28 mouse cellular contexts compared by ENCODE assay signal in the genomic region with DNA sequence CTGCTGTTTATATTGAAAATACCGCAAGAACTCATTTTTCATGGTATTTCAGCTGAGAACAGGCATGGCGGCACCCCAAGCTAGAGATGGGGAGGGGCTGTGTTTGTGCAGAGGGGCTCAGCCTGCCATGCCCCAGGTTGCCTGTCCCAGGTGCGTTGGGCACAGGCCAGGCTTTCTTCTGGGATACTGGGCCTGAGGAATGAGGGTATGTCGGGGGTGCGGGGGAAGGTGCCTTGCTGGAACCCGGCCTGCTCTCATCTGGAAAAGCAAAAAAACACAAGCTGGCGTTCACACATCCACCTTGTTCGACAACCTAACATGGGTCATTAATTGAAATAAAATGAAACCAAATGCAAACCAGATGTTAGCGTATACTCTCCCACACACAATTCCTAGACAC.
A peak's percentile ranks its signal among the peaks of the same experiment; 100 is the strongest.
DNase-seq lines count a peak whose midpoint lies in the region; ATAC-seq lines count a peak whose summit lies in the region.
"Had no signal": no experiment of that assay in that cellular context is flagged by ENCODE, and none has a peak within 500 bp of the region (broad histone marks: within the 10 kb centered on the region; RNA-seq: fewer than 3 reads in every experiment).

No protein-coding gene starts in this region.

- H3K9me3 ChIP-seq in kidney, embryonic 14.5 days (ENCODE audit: control insufficient read depth, low read length), result no peaks in the 10 kb centered on the region
- no peaks in the 10 kb centered on the region for H3K9me3 ChIP-seq in embryonic facial prominence, embryonic 14.5 days (ENCODE audit: control insufficient read depth, low read length)
- no peaks in the 10 kb centered on the region for H3K9me3 ChIP-seq in limb, embryonic 11.5 days (ENCODE audit: control insufficient read depth, low read length)
- no peaks in the 10 kb centered on the region for H3K9me3 ChIP-seq in hindbrain, embryonic 10.5 days
- H3K9me3 ChIP-seq: forebrain, embryonic 13.5 days; hindbrain, embryonic 13.5 days; liver, embryonic 13.5 days; megakaryocyte, embryonic 14.5 days; midbrain, embryonic 12.5 days; neural tube, embryonic 15.5 days had no signal

- H3K4me1 ChIP-seq in kidney, embryonic 14.5 days (ENCODE audit: control insufficient read depth, insufficient read depth, low read length), result peaks cover 4% of the 10 kb centered on the region
- no peaks in the 10 kb centered on the region; the same call in 1 of the 2 replicates for H3K4me1 ChIP-seq in embryonic facial prominence, embryonic 14.5 days (ENCODE audit: control insufficient read depth, insufficient read depth, low read length)
- peaks cover 11% of the 10 kb centered on the region; the same call in 1 of the 2 replicates for H3K4me1 ChIP-seq in limb, embryonic 11.5 days (ENCODE audit: control insufficient read depth, insufficient read depth, low read length)
- peaks cover 7% of the 10 kb centered on the region for H3K4me1 ChIP-seq in hindbrain, embryonic 10.5 days (replicated peaks)
- H3K4me1 ChIP-seq: forebrain, embryonic 13.5 days; liver, embryonic 13.5 days; midbrain, embryonic 12.5 days had no signal

- no peaks in the 10 kb centered on the region for H3K36me3 ChIP-seq in kidney, embryonic 14.5 days (ENCODE audit: control insufficient read depth, insufficient read depth, low read length)
- no peaks in the 10 kb centered on the region for H3K36me3 ChIP-seq in embryonic facial prominence, embryonic 14.5 days (ENCODE audit: control insufficient read depth, insufficient read depth, low read length)
- no peaks in the 10 kb centered on the region for H3K36me3 ChIP-seq in limb, embryonic 11.5 days (ENCODE audit: control insufficient read depth, insufficient read depth, low read length)
- no peaks in the 10 kb centered on the region for H3K36me3 ChIP-seq in hindbrain, embryonic 10.5 days
- H3K36me3 ChIP-seq: hindbrain, embryonic 13.5 days; liver, embryonic 13.5 days; midbrain, embryonic 12.5 days; neural tube, embryonic 15.5 days had no signal

- H3K27ac ChIP-seq in kidney, embryonic 14.5 days (ENCODE audit: low read depth, low read length), result no peak overlapping the region
- H3K27ac ChIP-seq in embryonic facial prominence, embryonic 14.5 days (replicated peaks; ENCODE audit: low read depth, low read length), result no peak overlapping the region
- H3K27ac ChIP-seq in limb, embryonic 11.5 days (replicated peaks; ENCODE audit: low read depth, low read length), result no peak overlapping the region
- H3K27ac ChIP-seq in hindbrain, embryonic 10.5 days, result no peak overlapping the region
- H3K27ac ChIP-seq: forebrain, embryonic 13.5 days; hindbrain, embryonic 13.5 days; liver, embryonic 13.5 days; midbrain, embryonic 12.5 days; neural tube, embryonic 15.5 days had no signal

- no peak overlapping the region for H3K4me2 ChIP-seq in kidney, embryonic 14.5 days (replicated peaks; ENCODE audit: low read depth, low read length)
- H3K4me2 ChIP-seq in embryonic facial prominence, embryonic 14.5 days (ENCODE audit: low read depth, low read length), result no peak overlapping the region
- H3K4me2 ChIP-seq in limb, embryonic 11.5 days (ENCODE audit: low read depth, severe bottlenecking), result no peak overlapping the region
- H3K4me2 ChIP-seq: forebrain, embryonic 13.5 days; hindbrain, embryonic 13.5 days; liver, embryonic 13.5 days; midbrain, embryonic 12.5 days; neural tube, embryonic 15.5 days had no signal

- no peaks in the 10 kb centered on the region for H3K27me3 ChIP-seq in kidney, embryonic 14.5 days (ENCODE audit: control insufficient read depth, insufficient read depth, low read length)
- H3K27me3 ChIP-seq in embryonic facial prominence, embryonic 14.5 days (replicated peaks; ENCODE audit: control insufficient read depth, insufficient read depth, low read length), result no peaks in the 10 kb centered on the region
- no peaks in the 10 kb centered on the region for H3K27me3 ChIP-seq in limb, embryonic 11.5 days (ENCODE audit: control insufficient read depth, insufficient read depth, low read length)
- H3K27me3 ChIP-seq in hindbrain, embryonic 10.5 days (ENCODE audit: insufficient read depth, poor library complexity, severe bottlenecking), result no peaks in the 10 kb centered on the region
- H3K27me3 ChIP-seq: forebrain, embryonic 13.5 days; hindbrain, embryonic 13.5 days; liver, embryonic 13.5 days; megakaryocyte, embryonic 14.5 days; midbrain, embryonic 12.5 days; neural tube, embryonic 15.5 days had no signal

- DNase-seq in kidney, adult 11 months, result no peak
- peak; percentile 22 for DNase-seq in 3134 (ENCODE audit: extremely low read depth, insufficient read length, low spot score)
- peak; percentile 81 for DNase-seq in embryonic facial prominence, embryonic 14.5 days (ENCODE audit: low spot score)
- no peak for DNase-seq in limb, embryonic 11.5 days (ENCODE audit: low spot score)
- DNase-seq in spleen, postnatal 4 days (ENCODE audit: low spot score in 2 of 2), result no peak
- DNase-seq in hindbrain, embryonic 10.5 days (ENCODE audit: low spot score), result no peak
- DNase-seq in spleen, postnatal 14 days (ENCODE audit: low spot score in 2 of 2), result no peak
- DNase-seq: adrenal gland, postnatal 14 days; cerebellum, adult 11 months; cerebellum, adult 9-10 months; gastrocnemius, postnatal 14 days; heart, postnatal 36 days; kidney, postnatal 14 days; left cerebral cortex, postnatal 4 days; liver, embryonic 13.5 days; lung, adult 18-20 months; lung, postnatal 4 days; right cerebral cortex, adult 18-20 months; thymus, postnatal 4 days had no signal

- no peak overlapping the region for H3K4me3 ChIP-seq in kidney, embryonic 14.5 days (ENCODE audit: low read length)
- H3K4me3 ChIP-seq in embryonic facial prominence, embryonic 14.5 days (ENCODE audit: low read depth, low read length), result no peak overlapping the region
- H3K4me3 ChIP-seq in limb, embryonic 11.5 days (ENCODE audit: low read depth, low read length), result no peak overlapping the region
- no peak overlapping the region for H3K4me3 ChIP-seq in hindbrain, embryonic 10.5 days
- H3K4me3 ChIP-seq: forebrain, embryonic 13.5 days; hindbrain, embryonic 13.5 days; liver, embryonic 13.5 days; megakaryocyte, embryonic 14.5 days; midbrain, embryonic 12.5 days; neural tube, embryonic 15.5 days had no signal

- ATAC-seq in kidney, embryonic 14.5 days (ENCODE audit: low FRiP score, low TSS enrichment), result peak; percentile 40
- ATAC-seq in embryonic facial prominence, embryonic 14.5 days (ENCODE audit: low read depth), result peak; percentile 89
- peak; percentile 51; the same call in 1 of the 2 replicates for ATAC-seq in limb, embryonic 11.5 days (ENCODE audit: insufficient number of reproducible peaks, low FRiP score, low TSS enrichment, low read depth)
- ATAC-seq: CD4-positive, CD25-positive, alpha-beta regulatory T cell, adult 4 months; forebrain, embryonic 13.5 days; intestine, embryonic 16.5 days; lung, postnatal 0 days had no signal

- no peak overlapping the region for H3K9ac ChIP-seq in kidney, embryonic 14.5 days (ENCODE audit: low read depth, low read length)
- no peak overlapping the region for H3K9ac ChIP-seq in embryonic facial prominence, embryonic 14.5 days (ENCODE audit: low read depth, low read length)
- H3K9ac ChIP-seq in limb, embryonic 11.5 days (ENCODE audit: low read length), result no peak overlapping the region
- H3K9ac ChIP-seq: forebrain, embryonic 13.5 days; hindbrain, embryonic 13.5 days; liver, embryonic 13.5 days; midbrain, embryonic 12.5 days; neural tube, embryonic 15.5 days had no signal

- 37% methylated on average over 9 of the region's 9 CpGs for WGBS in kidney, embryonic 14.5 days
- WGBS in embryonic facial prominence, embryonic 14.5 days, result 37% methylated on average over 9 of the region's 9 CpGs
- WGBS in limb, embryonic 11.5 days, result 40% methylated on average over 9 of the region's 9 CpGs
- WGBS in hindbrain, embryonic 10.5 days, result 80% methylated on average over 9 of the region's 9 CpGs

Comparison
In these comparisons a context has a peak if more than half of its experiments do, and no peak if none do; other contexts are left out.
1. DNase-seq: peak in 3134 (single experiment) and embryonic facial prominence, embryonic 14.5 days (single experiment); none in kidney, adult 11 months (single experiment), limb, embryonic 11.5 days (single experiment), spleen, postnatal 4 days (0 of 2), hindbrain, embryonic 10.5 days (single experiment) and spleen, postnatal 14 days (0 of 2).
2. Peak in every context shown above with its lines, with median percentiles within 50 percentile points of each other: ATAC-seq.